Mouse (Mus musculus): ENCODE results near the gene Wdr63. TPM values are rescaled to one million over a fixed set of nuclear protein-coding genes. Genes with fewer than 3 reads are reported as not detected.
A peak's percentile ranks its signal among the peaks of the same experiment; 100 is the strongest.

Gene Wdr63
- polyA plus RNA-seq, 1 experiment = 63.7 TPM

DNA sequence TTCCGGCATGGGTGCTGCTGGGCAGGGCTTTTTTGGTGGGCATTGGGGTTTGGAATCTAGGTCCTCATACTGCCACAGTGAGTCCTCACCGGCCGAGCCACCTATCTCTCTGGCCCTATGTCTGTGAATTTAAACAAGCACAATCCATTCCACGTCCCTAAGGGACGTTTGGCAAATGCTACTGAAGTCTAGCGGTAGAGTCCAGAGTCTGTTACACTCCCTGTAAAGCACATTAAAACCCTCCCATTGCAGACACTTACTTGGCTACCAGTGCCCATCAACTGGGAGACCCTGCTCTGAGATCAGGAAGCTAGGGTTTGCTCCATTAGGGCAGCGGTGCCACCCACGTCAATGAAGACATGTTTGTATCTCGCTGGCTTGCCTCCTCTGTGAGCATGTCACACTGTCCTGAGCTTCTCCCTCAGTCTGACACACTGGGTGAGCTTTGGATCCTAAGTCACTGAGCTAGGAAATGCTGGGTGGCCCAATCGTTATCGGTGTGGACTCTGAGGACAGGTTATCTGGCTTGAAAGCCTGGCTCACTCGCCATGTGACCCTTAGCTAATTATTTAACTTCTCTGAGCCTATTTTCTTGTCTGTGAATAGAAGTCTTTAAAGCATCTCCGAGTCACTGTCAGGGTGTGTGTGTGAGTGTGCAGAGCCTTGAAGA, 16.8 kb downstream of the Wdr63 start:
- Histone ChIP-seq H3K27me3 (ENCODE audit: control insufficient read depth, insufficient read depth, low read length) (no peaks in the 10 kb centered on the region), H3K4me1 (ENCODE audit: control insufficient read depth, insufficient read depth, low read length) (no peaks in the 10 kb centered on the region), H3K4me3 (ENCODE audit: control insufficient read depth, low read depth, low read length) (no peak overlapping the region), H3K27ac (ENCODE audit: control insufficient read depth, insufficient read depth, low read depth, low read length) (no peak overlapping the region), H3K36me3 (ENCODE audit: control insufficient read depth, insufficient read depth, low read length) (no peaks in the 10 kb centered on the region; the same call in 1 of the 2 replicates)
- TF ChIP-seq POLR2A (IDR thresholded peaks at IDR 0.05; ENCODE audit: control insufficient read depth, low read depth, low read length) = no peak
- no peak for TF ChIP-seq CTCF (IDR thresholded peaks at IDR 0.05; ENCODE audit: control insufficient read depth, insufficient read depth, insufficient replicate concordance, low read depth, low read length)

DNA sequence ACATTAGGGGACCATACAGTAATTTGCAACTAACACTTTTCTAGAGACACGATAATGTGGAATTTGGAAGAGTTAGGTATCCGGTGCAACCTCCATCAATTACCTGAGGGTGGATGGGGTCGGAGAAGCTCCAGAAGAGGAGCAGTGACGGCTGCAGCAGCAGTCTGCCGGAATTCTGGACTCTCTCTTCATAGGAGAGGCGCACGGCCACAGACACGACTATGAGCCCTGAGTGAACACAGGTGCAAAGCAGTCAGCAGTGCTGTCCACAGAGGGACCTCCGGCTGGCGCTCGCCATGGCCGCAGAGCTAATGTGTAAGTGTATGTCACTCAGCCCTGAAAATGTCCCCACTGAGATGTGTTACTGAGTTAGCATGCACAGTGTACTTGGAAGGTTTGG, 27.7 kb downstream of the Wdr63 start:
- Histone ChIP-seq H3K36me3 (ENCODE audit: control insufficient read depth, insufficient read depth, low read length) (no peaks in the 10 kb centered on the region; the same call in 1 of the 2 replicates), H3K4me3 (ENCODE audit: control insufficient read depth, low read depth, low read length) (no peak overlapping the region), H3K4me1 (ENCODE audit: control insufficient read depth, insufficient read depth, low read length) (no peaks in the 10 kb centered on the region), H3K27ac (ENCODE audit: control insufficient read depth, insufficient read depth, low read depth, low read length) (no peak overlapping the region), H3K27me3 (ENCODE audit: control insufficient read depth, insufficient read depth, low read length) (no peaks in the 10 kb centered on the region)
- TF ChIP-seq CTCF (IDR thresholded peaks at IDR 0.05; ENCODE audit: control insufficient read depth, insufficient read depth, insufficient replicate concordance, low read depth, low read length) = no peak
- no peak for TF ChIP-seq POLR2A (IDR thresholded peaks at IDR 0.05; ENCODE audit: control insufficient read depth, low read depth, low read length)

DNA sequence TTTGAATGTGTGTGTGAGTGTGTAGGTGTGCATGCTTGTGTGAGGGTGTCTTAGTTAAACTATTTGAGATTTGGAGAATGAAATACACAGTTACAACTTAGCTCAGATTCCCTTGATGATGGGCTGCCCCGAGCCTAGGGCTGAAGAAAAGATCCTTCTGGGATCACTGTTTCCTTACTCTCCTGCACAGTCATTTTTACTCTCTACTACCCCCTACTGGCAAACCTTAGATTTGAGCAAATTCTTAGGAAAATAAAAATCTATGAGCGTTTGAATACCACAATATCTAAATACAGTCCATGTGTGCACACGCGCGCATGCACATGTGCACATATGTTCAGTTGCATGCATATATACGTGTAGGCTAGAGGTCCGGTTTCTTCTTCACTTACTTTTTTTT, 35.1 kb downstream of the Wdr63 start:
- H3K4me1 ChIP-seq (ENCODE audit: control insufficient read depth, insufficient read depth, low read length) = no peaks in the 10 kb centered on the region
- TF ChIP-seq POLR2A (IDR thresholded peaks at IDR 0.05; ENCODE audit: control insufficient read depth, low read depth, low read length) (no peak), CTCF (IDR thresholded peaks at IDR 0.05; ENCODE audit: control insufficient read depth, insufficient read depth, insufficient replicate concordance, low read depth, low read length) (no peak)
- H3K27me3 ChIP-seq (ENCODE audit: control insufficient read depth, insufficient read depth, low read length) = no peaks in the 10 kb centered on the region
- no peak overlapping the region for H3K27ac ChIP-seq (ENCODE audit: control insufficient read depth, insufficient read depth, low read depth, low read length)
- no peaks in the 10 kb centered on the region for H3K36me3 ChIP-seq (ENCODE audit: control insufficient read depth, insufficient read depth, low read length)
- H3K4me3 ChIP-seq (ENCODE audit: control insufficient read depth, low read depth, low read length) = no peak overlapping the region

DNA sequence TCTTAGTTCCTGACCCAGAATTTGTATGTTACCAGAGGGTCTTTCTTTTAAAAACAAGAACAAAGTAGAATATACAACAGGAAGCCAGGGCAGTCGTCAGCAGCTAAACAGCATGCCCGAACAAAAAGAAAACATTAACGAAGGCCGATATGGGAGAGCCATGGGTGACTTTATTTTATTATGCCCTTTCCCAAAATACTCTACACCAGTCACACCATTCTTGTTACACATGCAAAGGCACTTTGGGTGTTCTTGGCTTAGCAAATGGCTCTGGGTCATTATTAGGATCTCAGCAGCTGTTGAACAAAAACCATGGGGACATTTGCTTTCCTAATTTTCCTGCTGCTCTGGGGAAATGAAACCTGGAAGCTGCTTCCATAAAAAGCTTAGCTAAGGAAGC, 38.7 kb downstream of the Wdr63 start:
- H3K27ac ChIP-seq (ENCODE audit: control insufficient read depth, insufficient read depth, low read depth, low read length) = no peak overlapping the region
- no peaks in the 10 kb centered on the region for H3K27me3 ChIP-seq (ENCODE audit: control insufficient read depth, insufficient read depth, low read length)
- H3K4me1 ChIP-seq (ENCODE audit: control insufficient read depth, insufficient read depth, low read length) = no peaks in the 10 kb centered on the region
- no peak for TF ChIP-seq CTCF (IDR thresholded peaks at IDR 0.05; ENCODE audit: control insufficient read depth, insufficient read depth, insufficient replicate concordance, low read depth, low read length)
- TF ChIP-seq POLR2A (IDR thresholded peaks at IDR 0.05; ENCODE audit: control insufficient read depth, low read depth, low read length) = no peak
- peaks cover 2% of the 10 kb centered on the region; the same call in 1 of the 2 replicates for H3K36me3 ChIP-seq (ENCODE audit: control insufficient read depth, insufficient read depth, low read length)
- H3K4me3 ChIP-seq (ENCODE audit: control insufficient read depth, low read depth, low read length) = no peak overlapping the region

DNA sequence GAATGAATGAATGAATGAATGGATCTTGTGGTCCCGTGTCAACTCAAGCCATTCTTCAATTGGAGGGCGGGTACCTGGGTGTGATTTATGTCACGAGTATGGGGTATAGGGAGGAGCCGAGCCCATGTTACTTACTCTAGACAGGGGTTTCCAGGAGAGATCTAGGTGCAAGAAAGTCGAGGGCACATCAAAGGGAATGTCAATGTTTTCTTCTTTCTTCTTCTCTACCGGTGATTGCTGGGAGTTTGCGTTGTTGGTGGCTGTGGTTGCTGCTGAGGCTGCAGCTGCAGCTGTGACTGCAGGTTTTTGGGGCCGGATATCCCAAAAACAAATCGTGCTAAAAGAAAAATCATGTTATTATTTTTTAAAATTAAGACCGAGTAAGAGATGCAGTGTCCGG, 44.8 kb downstream of the Wdr63 start:
- Histone ChIP-seq H3K36me3 (ENCODE audit: control insufficient read depth, insufficient read depth, low read length) (peaks cover 2% of the 10 kb centered on the region; the same call in 1 of the 2 replicates), H3K27me3 (ENCODE audit: control insufficient read depth, insufficient read depth, low read length) (no peaks in the 10 kb centered on the region), H3K4me3 (ENCODE audit: control insufficient read depth, low read depth, low read length) (no peak overlapping the region), H3K27ac (ENCODE audit: control insufficient read depth, insufficient read depth, low read depth, low read length) (no peak overlapping the region), H3K4me1 (ENCODE audit: control insufficient read depth, insufficient read depth, low read length) (no peaks in the 10 kb centered on the region)
- TF ChIP-seq POLR2A (IDR thresholded peaks at IDR 0.05; ENCODE audit: control insufficient read depth, low read depth, low read length) (no peak), CTCF (IDR thresholded peaks at IDR 0.05; ENCODE audit: control insufficient read depth, insufficient read depth, insufficient replicate concordance, low read depth, low read length) (no peak)

DNA sequence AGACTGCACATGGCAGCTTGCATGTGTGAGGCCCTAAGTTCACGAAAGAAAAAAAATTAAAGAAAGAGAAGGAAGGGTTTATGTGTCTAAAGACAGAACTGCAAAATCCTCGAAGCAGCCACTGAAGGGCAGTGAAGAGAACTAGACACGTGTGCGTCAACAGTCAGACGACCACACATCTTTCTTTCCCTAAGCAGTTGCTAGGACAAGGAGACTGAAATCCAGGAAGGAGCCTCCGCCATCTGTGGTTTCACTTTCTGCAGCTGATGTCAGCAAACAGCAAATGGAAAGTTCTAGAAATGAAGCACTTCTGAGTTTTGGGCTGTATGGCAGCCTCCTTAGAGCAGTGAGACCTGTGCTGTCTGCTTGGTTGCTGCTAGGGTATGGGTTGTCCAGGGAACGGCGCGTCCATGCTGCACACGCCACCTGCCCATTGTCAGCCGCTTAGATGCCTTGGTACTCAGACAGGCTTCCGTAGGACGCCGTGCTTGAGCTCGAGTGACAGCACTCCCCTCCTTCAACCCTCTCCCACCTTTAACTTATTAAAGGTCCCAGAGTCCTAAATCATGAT, 48.5 kb downstream of the Wdr63 start:
- Histone ChIP-seq H3K27ac (ENCODE audit: control insufficient read depth, insufficient read depth, low read depth, low read length) (no peak overlapping the region), H3K36me3 (ENCODE audit: control insufficient read depth, insufficient read depth, low read length) (peaks cover 2% of the 10 kb centered on the region; the same call in 1 of the 2 replicates)
- TF ChIP-seq CTCF (IDR thresholded peaks at IDR 0.05; ENCODE audit: control insufficient read depth, insufficient read depth, insufficient replicate concordance, low read depth, low read length) = no peak
- no peak for TF ChIP-seq POLR2A (IDR thresholded peaks at IDR 0.05; ENCODE audit: control insufficient read depth, low read depth, low read length)

DNA sequence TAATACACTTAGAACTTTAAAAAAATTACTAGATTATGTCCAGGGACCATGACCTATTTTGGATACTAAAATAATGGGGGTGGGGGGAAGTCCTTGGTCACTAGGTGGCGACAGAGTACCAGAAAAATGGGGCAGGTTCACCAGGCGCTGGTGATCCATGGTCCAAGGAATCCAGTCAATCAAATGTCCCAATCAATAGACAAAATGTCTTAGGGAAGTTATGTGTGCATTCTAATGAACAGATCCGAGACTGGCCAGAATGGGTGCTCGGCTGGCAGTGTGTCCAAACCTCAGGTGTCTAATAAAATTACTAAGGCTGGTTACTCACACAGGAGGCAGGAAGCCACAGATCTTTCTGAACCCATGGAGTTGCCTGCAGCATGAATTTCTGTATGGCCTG, 49.7 kb downstream of the Wdr63 start:
- peaks cover 2% of the 10 kb centered on the region; the same call in 1 of the 2 replicates for H3K36me3 ChIP-seq (ENCODE audit: control insufficient read depth, insufficient read depth, low read length)
- H3K27ac ChIP-seq (ENCODE audit: control insufficient read depth, insufficient read depth, low read depth, low read length) = no peak overlapping the region
- H3K4me1 ChIP-seq (ENCODE audit: control insufficient read depth, insufficient read depth, low read length) = no peaks in the 10 kb centered on the region; the same call in 1 of the 2 replicates
- H3K27me3 ChIP-seq (ENCODE audit: control insufficient read depth, insufficient read depth, low read length) = no peaks in the 10 kb centered on the region
- TF ChIP-seq POLR2A (IDR thresholded peaks at IDR 0.05; ENCODE audit: control insufficient read depth, low read depth, low read length) = no peak
- peak; percentile 46; the same call in 1 of the 2 replicates for TF ChIP-seq CTCF (IDR thresholded peaks at IDR 0.05; ENCODE audit: control insufficient read depth, insufficient read depth, insufficient replicate concordance, low read depth, low read length)
- no peak overlapping the region for H3K4me3 ChIP-seq (ENCODE audit: control insufficient read depth, low read depth, low read length)

More for the DNA sequence above, 48.5 kb downstream of the Wdr63 start:
- no peaks in the 10 kb centered on the region; the same call in 1 of the 2 replicates for H3K4me1 ChIP-seq (ENCODE audit: control insufficient read depth, insufficient read depth, low read length)
- no peak overlapping the region for H3K4me3 ChIP-seq (ENCODE audit: control insufficient read depth, low read depth, low read length)
- no peaks in the 10 kb centered on the region for H3K27me3 ChIP-seq (ENCODE audit: control insufficient read depth, insufficient read depth, low read length)

Data from testis, adult 2 months (tissue).